Mouse (Mus musculus) cerebellum, postnatal 36 days (tissue): ENCODE results near the gene Prr14l.
"Not testable (repeated sequence)": the region's sequence is repeated elsewhere in the genome, so short reads cannot be mapped to it uniquely, and the experiment has no call there.

ENCODE experiments used
- DNase-seq, 2 experiments: peaks; one replicate each; pipeline ENCODE4 v3.0.0; 2021 to 2022; ENCODE audit warnings: mixed read lengths in 2 of 2

Gene Prr14l

DNA sequence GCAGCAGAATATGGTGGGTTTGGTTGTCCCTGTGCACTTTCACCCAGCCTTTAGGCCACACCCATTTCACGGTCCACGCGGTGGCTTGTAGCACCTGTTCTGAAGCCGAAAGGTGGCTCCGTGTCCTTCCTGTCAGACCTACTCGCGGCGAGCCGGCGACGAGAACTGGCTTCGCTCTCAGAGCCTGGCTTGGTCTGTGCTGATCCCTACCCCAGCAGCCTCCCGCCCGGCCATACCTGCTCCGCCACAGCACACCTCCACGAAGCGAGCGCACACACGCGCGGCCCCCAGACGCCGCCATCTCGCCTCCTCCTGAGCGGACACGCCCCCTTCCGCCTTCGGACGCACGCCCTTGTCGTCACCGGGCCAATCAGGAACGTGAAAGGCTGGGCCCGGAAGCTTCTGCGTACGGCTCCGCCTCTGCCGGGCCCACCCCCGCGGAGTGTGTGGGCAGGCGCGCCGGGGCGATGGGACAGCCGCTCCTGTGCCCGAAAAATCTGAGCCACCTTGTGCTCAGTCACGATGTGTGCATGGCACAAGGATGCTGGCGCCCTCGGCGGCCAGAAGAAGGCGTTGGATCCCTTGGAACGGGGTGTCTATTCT lies 68.6 kb downstream of the Prr14l start, which contains the start of gene Pisd:
Gene Pisd (minus strand): TSS at position 334 of the 603 bp plus-strand sequence.
- peak; percentile 94 to 97 for DNase-seq

DNA sequence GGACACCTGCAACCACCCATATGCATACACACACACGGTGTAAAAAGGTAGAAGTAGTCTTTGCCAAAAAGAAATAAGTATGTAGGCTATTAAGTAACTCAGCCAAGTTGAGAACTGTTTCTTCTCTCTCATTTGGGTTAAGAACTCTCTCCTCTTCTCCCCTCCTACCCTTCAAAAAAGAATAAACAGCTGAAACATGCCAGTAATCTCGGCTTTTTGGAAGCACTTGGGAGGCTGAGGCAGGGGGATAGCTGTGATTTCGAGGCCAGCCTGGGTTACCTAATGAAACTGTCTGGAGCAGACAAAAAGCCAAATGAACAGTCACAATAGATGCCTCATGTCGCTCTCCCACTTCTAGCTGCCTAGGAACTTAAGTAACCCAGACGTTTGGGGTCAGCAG lies 69.3 kb downstream of the Prr14l start:
- DNase-seq, result no peak

DNA sequence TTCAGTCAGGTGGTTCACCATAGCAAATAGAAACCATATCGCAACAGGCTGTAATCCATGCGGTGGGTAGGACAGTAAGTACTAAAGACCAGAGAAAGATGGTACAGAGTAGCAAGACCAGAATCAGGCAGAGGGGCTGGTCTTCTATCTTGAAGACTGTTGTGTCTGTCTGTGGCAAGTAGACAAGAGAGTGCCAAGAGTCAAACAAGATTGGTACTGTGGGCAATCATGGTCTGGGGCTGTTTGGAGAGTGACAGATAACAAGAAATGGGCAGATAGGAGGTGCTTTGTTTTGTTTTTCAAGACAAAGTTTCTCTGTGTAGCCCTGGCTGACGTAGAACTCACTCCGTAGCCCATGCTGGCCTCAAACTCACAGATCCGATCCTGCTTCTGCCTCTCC lies 72.5 kb downstream of the Prr14l start:
- no peak for DNase-seq

DNA sequence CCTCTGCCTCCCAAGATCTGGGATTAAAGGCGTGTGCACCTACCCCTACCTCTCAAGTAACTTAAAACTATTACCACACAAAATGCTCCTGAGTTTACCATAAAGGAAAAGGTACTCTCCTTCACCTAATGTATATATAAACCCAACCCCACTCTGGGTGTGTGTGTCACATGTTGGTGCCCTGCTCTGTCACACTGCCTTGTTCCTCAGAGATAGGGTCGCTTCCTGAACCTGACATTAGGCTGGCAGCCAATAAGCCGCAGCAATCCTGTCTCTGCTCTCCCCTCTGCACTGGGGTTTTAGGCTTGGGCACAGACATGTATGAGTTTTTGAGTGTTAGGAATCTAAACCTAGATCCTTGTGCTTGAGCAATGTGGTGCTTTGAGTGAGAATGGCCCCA lies 75.9 kb downstream of the Prr14l start:
- no peak for DNase-seq

DNA sequence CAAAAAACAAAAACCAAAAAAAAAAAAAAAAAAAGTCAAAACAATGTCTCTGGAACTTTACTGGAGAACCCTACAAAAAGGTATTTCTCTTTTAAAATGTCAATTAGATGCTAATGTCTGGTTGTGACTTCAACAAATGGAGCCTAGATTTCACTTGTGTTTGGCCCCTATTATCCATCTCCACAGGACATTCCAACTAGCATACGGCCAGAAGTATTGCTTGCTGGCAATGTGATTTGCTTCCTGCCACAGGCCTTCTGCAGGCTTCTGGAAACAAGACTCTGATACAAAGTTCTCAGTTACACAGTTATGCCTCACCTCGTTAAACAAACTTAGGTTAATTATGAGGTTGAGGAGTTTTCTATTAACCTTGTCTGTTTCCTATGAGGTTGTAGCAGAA lies 81.7 kb downstream of the Prr14l start:
- peak; percentile 18 to 24 for DNase-seq

DNA sequence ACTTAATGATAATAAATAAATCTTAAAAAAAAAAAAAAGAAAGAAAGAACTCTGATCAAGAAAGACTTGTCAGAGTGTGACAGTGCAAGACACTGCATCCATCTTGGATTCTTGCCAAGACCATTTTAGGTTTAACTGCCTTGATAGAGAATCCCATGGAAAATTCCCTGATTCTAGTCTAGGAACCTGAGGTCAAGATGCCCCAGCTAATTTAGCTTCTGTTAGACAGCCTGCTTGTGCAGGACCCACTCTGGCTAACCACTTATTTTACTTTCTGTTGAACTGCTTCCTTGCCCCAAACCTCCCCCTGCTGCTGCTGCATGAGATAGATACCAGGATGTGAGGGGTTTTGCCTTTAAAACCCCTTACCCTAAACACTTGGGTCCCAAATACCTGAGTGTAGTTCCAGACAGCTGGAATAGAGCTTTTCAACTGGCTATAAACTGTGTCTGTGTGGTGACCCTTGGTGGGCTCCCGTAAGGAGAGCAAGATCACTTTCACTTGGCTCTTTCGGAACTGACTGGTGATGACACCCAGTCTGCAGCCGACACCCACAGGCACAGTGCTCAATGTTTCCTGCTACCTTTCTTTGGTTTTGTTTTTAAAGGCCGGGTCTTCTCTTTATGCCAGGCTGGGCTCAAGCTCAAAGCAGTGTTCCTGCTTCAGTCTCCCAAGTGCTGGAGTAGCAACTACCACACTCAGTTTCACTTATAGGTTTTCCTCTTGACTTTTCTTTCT lies 86.3 kb downstream of the Prr14l start:
- no peak for DNase-seq

DNA sequence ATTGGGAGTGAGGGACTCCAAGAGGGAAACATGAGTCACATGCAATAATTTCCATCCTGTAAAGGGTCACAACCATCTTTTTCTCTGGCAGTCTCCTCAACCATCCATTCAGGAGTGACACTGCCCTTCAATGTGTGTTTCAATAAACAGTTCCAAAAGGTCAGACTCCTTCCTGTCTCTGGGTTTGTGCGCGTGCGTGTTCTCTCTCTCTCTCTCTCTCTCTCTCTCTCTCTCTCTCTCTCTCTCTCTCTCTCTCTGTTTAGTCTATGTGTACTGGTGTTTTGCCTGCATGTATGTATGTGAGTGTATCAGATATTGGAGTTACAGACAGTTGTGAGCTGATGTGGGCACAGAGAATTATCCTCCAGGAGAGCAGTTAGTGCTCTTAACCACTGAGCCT lies 87.1 kb downstream of the Prr14l start:
- no peak for DNase-seq

DNA sequence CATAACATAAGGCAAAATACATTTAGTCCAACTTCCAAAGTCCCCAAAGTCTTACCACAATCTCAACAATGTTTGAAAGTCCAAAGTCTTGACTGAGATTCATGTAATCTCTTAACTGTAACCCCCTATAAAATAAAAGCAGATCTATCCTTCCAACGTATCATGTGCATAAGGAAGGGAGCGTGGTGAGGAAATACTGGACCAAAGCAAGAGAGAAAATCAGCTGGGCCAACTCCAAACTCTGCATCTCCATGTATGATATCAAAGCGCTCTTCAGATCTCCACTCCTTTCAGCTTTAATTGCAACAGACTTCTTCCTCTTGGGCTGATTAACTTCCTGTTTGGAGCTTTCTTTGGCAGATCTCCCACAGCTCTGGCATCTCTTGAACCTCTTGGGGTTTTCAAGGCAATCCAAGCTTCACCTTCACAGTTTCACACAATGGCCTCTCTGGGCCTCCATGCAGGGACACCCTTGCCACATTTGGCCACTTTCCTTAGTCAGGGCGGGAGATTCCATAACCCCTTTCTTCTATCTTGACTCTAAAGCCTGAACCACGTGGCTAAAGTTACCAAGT lies 92.4 kb downstream of the Prr14l start:
- no peak for DNase-seq

DNA sequence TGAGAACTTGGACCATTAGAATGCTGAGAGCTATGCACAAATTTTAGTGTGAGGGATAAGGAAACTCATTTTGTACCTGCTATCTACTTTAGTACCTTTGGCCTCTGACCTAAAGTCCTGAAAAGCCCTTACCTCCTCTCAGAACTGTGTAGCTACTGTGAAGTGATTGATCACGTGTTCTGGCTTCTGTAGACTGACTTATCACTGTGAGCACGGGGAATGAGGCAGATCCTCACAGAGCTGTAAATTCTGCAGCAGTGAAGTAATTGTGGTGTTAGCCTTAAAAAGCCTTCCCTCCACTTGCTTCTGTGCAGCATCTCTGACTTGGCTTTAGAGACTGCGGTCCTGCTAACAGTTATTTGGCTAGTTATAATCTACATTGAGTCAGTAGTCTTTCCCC lies 93.3 kb downstream of the Prr14l start:
- no peak for DNase-seq

DNA sequence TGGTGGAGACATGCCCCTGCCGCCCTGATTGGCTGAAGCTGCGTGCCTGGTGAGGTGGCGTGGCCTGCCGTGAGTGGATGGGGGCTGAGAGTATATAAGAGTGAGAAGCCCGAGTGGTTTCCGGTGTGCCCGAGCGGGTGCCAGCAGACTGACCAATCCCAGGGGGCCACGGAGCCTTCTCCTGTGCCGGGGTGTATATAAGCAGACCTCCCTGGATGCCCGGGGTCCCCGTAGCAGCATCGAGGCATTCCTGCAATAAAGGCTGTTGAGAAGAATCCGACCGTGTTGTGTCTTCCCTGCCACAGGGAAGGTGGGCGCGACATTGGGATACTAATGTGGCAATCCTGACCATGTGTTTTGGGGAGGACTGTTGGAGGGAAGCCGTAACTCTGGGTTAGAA lies 93.7 kb downstream of the Prr14l start:
- DNase-seq, result not testable (repeated sequence)

DNA sequence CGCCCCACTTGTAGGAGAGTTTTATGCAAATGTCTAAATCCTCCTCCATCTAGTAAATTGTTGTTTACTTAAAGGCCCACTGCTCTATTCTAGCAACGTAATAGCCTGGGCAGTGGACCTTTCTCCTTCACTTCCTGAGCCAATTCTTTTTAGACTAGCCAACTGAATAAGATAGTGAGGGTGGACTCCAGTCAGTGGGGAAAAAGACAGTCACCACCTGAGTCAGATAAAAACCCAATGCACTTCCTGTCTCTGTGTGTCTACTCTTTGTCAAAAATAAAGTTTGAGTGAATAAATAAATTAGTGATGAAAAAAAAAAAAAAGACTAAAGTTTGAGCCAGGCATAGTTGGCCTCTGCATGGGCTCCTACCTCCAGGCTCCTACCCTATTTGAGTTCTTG lies 94.4 kb downstream of the Prr14l start:
- DNase-seq, result no peak

DNA sequence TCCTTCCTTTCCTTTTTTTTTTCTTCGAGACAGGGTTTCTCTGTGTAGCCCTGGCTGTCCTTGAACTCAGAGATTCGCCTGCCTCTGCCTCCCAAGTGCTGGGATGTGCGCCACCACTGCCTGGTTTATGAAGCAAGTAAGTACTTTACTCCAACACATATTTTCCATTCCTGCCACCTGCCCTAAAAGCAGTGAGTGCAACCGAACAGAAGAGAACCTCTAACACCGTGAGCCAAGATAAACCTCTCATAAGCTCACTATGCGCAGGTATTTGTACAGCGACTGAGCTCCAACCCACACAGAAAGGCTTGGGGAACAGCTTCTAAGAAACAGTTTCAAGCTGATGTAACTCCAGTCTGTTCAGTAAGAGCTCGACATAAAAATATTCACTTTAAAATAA lies 97.9 kb downstream of the Prr14l start:
- DNase-seq, result no peak

DNA sequence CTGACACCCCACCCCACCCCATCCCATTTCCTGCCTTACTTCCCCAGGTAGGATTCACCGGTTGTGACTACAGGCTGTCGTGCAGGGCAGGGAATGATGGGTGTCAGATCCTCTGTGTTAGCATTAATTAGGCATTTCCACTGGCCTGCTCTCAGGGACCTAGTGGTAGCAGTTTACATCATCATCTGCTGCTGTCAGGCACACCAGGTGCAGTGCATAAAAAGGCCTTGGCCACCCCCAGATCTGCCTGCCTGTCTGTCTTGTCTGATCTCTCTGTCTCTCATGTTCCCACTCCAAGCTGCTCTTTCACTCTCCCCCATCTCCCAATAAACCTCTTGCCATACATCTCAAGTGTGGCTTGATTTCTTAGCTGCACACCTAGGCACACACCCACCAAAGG lies 102.3 kb downstream of the Prr14l start:
- DNase-seq, result no peak

DNA sequence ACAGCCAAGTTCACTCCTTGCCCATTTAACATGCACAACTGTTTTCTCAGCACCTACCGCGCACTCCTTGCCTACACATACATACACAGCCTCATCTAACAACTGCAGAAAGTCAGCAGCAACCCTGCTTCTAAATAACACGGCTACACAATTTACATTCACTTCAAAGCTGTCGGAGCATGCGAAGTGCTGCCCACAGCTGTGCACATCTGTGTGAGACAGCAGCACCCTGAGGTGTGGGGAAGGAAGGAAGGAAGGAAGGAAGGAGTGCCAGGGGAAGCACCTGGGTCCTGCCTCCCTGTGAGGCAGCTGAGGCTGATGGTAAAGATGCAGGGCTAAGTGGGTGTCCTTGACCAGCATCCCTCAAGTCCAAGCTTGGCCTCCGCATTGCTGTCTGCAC lies 105.1 kb downstream of the Prr14l start:
- DNase-seq, result no peak

DNA sequence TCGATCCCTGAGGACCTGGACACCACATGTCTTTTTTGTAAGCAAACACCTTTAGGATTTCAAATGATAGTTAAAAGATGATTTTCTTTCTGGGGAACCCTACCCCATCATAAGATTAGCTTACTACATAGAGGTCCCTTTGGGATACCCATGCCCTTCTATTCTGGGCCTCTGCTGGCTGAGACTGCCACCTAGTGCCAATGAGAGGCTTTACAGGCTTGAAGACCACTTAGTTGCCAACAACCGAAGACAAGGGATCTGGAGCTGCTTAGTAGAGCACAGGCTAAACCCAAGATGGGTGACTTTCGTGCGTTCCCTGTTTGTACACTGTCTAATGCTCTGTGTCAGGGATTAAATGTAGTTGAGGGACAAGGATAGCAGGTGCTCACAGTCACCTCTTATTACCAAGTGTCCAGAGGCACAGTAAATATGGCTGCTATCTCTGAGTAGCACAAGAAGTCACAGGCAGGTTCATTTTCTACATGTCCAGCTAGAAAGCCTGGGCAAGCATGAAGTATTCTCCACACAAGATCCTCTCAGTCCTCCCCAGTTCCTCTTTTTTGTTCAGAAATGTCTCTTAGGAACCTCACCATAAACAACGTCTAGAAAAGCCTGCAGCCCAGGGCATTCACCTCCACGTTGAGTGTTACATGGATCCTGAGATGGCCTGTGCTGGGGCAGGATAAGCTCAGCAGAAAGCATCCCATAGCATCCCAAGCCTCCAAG lies 106.2 kb downstream of the Prr14l start:
- DNase-seq, result peak; percentile 48 to 57

DNA sequence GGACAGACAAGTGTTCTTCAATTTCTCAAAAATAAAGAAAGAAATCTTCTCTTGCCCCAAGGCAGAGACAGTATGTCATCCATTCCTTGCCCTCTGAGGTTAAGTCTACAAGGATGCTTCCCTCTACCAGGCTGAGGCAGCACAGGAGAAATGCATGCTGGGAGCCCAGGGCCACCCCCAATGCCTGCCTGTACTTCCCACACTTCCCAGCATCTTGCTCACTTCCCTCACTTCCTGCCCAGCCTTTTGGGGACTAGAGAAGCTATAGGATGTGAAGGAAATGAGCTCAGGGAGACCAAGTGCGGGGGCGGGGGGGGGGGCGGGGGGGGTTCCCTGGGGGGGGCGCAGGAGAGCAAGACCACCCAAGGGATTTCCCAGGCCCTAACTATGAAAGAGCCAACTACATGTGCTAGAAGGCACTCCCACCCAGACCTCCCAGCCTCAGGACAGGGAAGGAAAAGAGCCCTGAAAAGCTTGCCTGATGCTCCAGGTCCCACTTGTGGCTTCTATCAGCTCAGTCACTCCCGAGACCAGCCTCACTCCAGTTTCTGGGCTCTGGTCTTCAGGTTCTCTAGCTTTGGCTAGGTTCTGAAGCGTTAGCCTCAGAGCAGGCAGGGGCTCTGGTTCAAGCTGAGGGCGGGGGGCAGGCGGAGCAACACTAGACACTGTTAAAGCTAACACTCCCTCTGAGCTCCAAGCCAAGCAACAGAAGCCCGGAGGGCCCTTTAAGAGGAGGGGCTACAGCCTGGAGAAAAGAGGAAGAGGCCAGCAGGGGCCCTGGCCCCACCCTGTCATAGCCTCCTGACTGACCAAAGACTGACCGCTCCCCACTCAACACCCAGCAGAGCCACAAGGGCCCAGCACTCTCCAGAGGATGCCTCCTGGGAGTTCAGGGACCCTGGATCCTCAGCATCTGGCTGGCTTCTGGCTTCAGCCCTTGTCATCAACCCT lies 108.1 kb downstream of the Prr14l start:
- DNase-seq, result peak; percentile 23 to 29

DNA sequence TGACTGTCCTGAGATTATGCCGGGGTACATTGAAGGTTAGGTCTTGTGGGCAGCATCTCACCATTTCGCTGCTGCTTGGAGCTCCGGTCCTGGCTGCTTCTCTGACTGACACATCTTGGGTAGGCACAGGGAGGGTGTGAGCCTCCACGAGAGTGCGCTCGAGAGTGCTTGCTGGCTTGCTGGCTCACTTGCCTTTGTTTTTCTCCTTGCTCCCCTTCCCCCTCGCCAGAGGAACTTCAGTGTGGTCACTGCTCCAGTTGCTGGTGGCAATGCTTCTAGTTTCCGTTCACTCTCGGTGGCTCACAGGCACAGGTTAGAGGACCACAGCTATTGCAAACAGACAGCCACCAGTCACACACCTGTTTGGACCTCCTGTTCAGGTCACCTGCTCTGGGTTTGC lies 111.9 kb downstream of the Prr14l start:
- peak; percentile 68 to 73 for DNase-seq

DNA sequence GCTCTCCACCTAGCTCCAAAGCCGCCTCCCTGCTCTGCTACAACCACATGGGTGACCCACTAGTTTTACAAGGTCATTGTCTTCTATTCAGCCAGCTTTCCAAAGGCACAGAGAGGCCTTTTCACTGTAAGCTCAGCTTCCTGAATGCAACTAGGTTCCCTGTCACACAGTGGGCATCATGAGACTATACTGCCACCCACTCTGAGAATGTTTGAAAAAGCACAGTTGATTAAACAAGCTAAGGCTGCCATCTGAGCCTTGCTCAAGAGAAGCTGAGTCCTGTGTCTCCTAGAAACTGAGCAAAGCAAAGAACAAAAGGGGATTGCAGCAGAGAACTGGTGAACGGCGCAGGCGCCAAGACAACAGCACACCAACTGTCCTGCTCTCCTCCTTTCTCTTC lies 112.7 kb downstream of the Prr14l start:
- not testable (repeated sequence) for DNase-seq

DNA sequence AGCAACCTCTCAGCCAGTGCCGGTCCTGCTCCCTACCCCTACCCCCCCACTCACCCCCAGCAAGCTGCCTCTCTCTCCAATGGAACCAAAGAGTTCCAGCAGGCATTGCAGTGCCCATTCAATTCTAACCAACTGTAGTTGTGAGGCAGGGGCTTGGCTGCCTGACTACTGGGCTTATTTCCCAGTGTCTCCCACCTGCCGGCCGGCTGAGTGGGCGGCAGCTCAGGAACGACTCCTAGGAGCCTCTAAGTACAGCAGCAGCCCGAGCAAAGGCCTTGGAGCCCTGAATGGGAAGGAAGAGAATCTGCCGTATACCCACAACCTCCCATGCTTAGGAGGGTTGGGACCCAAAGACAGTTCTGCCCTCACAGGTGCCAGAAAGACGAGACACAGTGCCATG lies 113.2 kb downstream of the Prr14l start:
- not testable (repeated sequence) for DNase-seq

DNA sequence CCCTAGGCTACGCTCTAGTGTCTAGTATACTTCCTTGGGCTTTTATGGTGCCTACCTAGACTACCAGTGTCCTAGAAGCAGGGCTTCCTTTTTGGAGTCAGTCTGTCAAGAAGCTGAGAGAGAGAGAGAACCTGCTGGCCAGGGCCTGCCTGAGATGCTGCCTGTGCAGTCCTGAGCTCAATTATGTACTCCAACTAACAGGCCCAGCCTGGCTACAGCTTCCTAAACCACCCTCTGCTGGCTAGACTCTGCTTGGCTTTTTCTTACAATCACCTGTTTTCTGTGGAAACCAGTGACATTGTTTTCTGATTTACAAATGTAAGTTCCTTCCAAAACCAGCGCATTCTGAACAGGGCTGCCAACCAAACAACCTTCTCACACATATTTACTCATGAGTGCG lies 113.9 kb downstream of the Prr14l start:
- no peak for DNase-seq
